Mouse (Mus musculus): ENCODE measurements around the gene Cwc22. TPM values are rescaled to one million over a fixed set of nuclear protein-coding genes. Genes with fewer than 3 reads are reported as not detected.

Cwc22 gene
- polyA plus RNA-seq, 1 experiment: 27.9 TPM

- H3K4me3 ChIP-seq (ENCODE audit: insufficient read depth, low read length): no peak overlapping the region
- TF ChIP-seq CTCF (IDR thresholded peaks at IDR 0.05; ENCODE audit: low read depth, low read length) (no peak), POLR2A (IDR thresholded peaks at IDR 0.05; ENCODE audit: borderline replicate concordance, low read depth, low read length) (no peak)
- H3K4me1 ChIP-seq (ENCODE audit: control insufficient read depth, insufficient read depth, low read length): no peaks in the 10 kb centered on the region
- H3K27ac ChIP-seq (ENCODE audit: insufficient read depth, low read depth, low read length): no peak overlapping the region
Measured at GRCm38 (mm10) chr2:77980696-77981095, 34.5 kb upstream of the Cwc22 start.

- Histone ChIP-seq H3K4me3 (ENCODE audit: insufficient read depth, low read length) (no peak overlapping the region), H3K4me1 (ENCODE audit: control insufficient read depth, insufficient read depth, low read length) (no peaks in the 10 kb centered on the region), H3K27ac (ENCODE audit: insufficient read depth, low read depth, low read length) (no peak overlapping the region)
- TF ChIP-seq CTCF (IDR thresholded peaks at IDR 0.05; ENCODE audit: low read depth, low read length): no peak
- no peak for TF ChIP-seq POLR2A (IDR thresholded peaks at IDR 0.05; ENCODE audit: borderline replicate concordance, low read depth, low read length)
Measured at GRCm38 (mm10) chr2:77979519-77979918, 33.3 kb upstream of the Cwc22 start.

- TF ChIP-seq CTCF (IDR thresholded peaks at IDR 0.05; ENCODE audit: low read depth, low read length) (no peak), POLR2A (IDR thresholded peaks at IDR 0.05; ENCODE audit: borderline replicate concordance, low read depth, low read length) (no peak)
Measured at GRCm38 (mm10) chr2:77979081-77979480, 32.9 kb upstream of the Cwc22 start.

GRCm38 (mm10) chr2:77978256-77978655 is 32.1 kb upstream of the Cwc22 start:
- Histone ChIP-seq H3K27ac (ENCODE audit: insufficient read depth, low read depth, low read length) (no peak overlapping the region), H3K4me3 (ENCODE audit: insufficient read depth, low read length) (no peak overlapping the region)
- TF ChIP-seq CTCF (IDR thresholded peaks at IDR 0.05; ENCODE audit: low read depth, low read length) (no peak), POLR2A (IDR thresholded peaks at IDR 0.05; ENCODE audit: borderline replicate concordance, low read depth, low read length) (no peak)

More at GRCm38 (mm10) chr2:77979081-77979480, 32.9 kb upstream of the Cwc22 start:
- Histone ChIP-seq H3K27ac (ENCODE audit: insufficient read depth, low read depth, low read length) (no peak overlapping the region), H3K4me1 (ENCODE audit: control insufficient read depth, insufficient read depth, low read length) (no peaks in the 10 kb centered on the region), H3K4me3 (ENCODE audit: insufficient read depth, low read length) (no peak overlapping the region)

GRCm38 (mm10) chr2:77976321-77976920 is 30.2 kb upstream of the Cwc22 start:
- TF ChIP-seq CTCF (IDR thresholded peaks at IDR 0.05; ENCODE audit: low read depth, low read length) (no peak), POLR2A (IDR thresholded peaks at IDR 0.05; ENCODE audit: borderline replicate concordance, low read depth, low read length) (no peak)
- no peak overlapping the region for H3K27ac ChIP-seq (ENCODE audit: insufficient read depth, low read depth, low read length)
- H3K4me3 ChIP-seq (ENCODE audit: insufficient read depth, low read length): no peak overlapping the region
- no peaks in the 10 kb centered on the region for H3K4me1 ChIP-seq (ENCODE audit: control insufficient read depth, insufficient read depth, low read length)

More at GRCm38 (mm10) chr2:77978256-77978655, 32.1 kb upstream of the Cwc22 start:
- H3K4me1 ChIP-seq (ENCODE audit: control insufficient read depth, insufficient read depth, low read length): no peaks in the 10 kb centered on the region

- Histone ChIP-seq H3K4me1 (ENCODE audit: control insufficient read depth, insufficient read depth, low read length) (no peaks in the 10 kb centered on the region), H3K4me3 (ENCODE audit: insufficient read depth, low read length) (no peak overlapping the region), H3K27ac (ENCODE audit: insufficient read depth, low read depth, low read length) (no peak overlapping the region)
- no peak for TF ChIP-seq POLR2A (IDR thresholded peaks at IDR 0.05; ENCODE audit: borderline replicate concordance, low read depth, low read length)
- no peak for TF ChIP-seq CTCF (IDR thresholded peaks at IDR 0.05; ENCODE audit: low read depth, low read length)
Measured at GRCm38 (mm10) chr2:77975606-77976005, 29.4 kb upstream of the Cwc22 start.

GRCm38 (mm10) chr2:77974986-77975385 is 28.8 kb upstream of the Cwc22 start:
- no peak overlapping the region for H3K4me3 ChIP-seq (ENCODE audit: insufficient read depth, low read length)
- TF ChIP-seq POLR2A (IDR thresholded peaks at IDR 0.05; ENCODE audit: borderline replicate concordance, low read depth, low read length) (no peak), CTCF (IDR thresholded peaks at IDR 0.05; ENCODE audit: low read depth, low read length) (no peak)
- H3K27ac ChIP-seq (ENCODE audit: insufficient read depth, low read depth, low read length): no peak overlapping the region
- no peaks in the 10 kb centered on the region for H3K4me1 ChIP-seq (ENCODE audit: control insufficient read depth, insufficient read depth, low read length)

GRCm38 (mm10) chr2:77974366-77974765 is 28.2 kb upstream of the Cwc22 start:
- Histone ChIP-seq H3K4me1 (ENCODE audit: control insufficient read depth, insufficient read depth, low read length) (no peaks in the 10 kb centered on the region), H3K4me3 (ENCODE audit: insufficient read depth, low read length) (no peak overlapping the region)
- TF ChIP-seq CTCF (IDR thresholded peaks at IDR 0.05; ENCODE audit: low read depth, low read length): no peak
- TF ChIP-seq POLR2A (IDR thresholded peaks at IDR 0.05; ENCODE audit: borderline replicate concordance, low read depth, low read length): no peak

GRCm38 (mm10) chr2:77973296-77973695 is 27.1 kb upstream of the Cwc22 start:
- H3K4me3 ChIP-seq (ENCODE audit: insufficient read depth, low read length): no peak overlapping the region
- TF ChIP-seq CTCF (IDR thresholded peaks at IDR 0.05; ENCODE audit: low read depth, low read length) (no peak), POLR2A (IDR thresholded peaks at IDR 0.05; ENCODE audit: borderline replicate concordance, low read depth, low read length) (no peak)
- H3K27ac ChIP-seq (ENCODE audit: insufficient read depth, low read depth, low read length): no peak overlapping the region
- H3K4me1 ChIP-seq (ENCODE audit: control insufficient read depth, insufficient read depth, low read length): no peaks in the 10 kb centered on the region

More at GRCm38 (mm10) chr2:77974366-77974765, 28.2 kb upstream of the Cwc22 start:
- no peak overlapping the region for H3K27ac ChIP-seq (ENCODE audit: insufficient read depth, low read depth, low read length)

GRCm38 (mm10) chr2:77972541-77972940 is 26.4 kb upstream of the Cwc22 start:
- TF ChIP-seq POLR2A (IDR thresholded peaks at IDR 0.05; ENCODE audit: borderline replicate concordance, low read depth, low read length) (no peak), CTCF (IDR thresholded peaks at IDR 0.05; ENCODE audit: low read depth, low read length) (no peak)
- no peaks in the 10 kb centered on the region for H3K4me1 ChIP-seq (ENCODE audit: control insufficient read depth, insufficient read depth, low read length)

More at GRCm38 (mm10) chr2:77972541-77972940, 26.4 kb upstream of the Cwc22 start:
- Histone ChIP-seq H3K27ac (ENCODE audit: insufficient read depth, low read depth, low read length) (no peak overlapping the region), H3K4me3 (ENCODE audit: insufficient read depth, low read length) (no peak overlapping the region)

All from bone marrow macrophage, adult 2 months (primary cell).